Mouse (Mus musculus) kidney, adult 2 months (tissue): Measurements from ENCODE around the gene Ccdc81. TPM values are rescaled to one million over a fixed set of nuclear protein-coding genes. Genes with fewer than 3 reads are reported as not detected.

Source experiments
- DNase-seq: peaks from one replicate; pipeline ENCODE4 v3.0.0; 2021
- H3K27ac ChIP-seq: fragments of 200-500 bp; 2 replicates; pipeline ENCODE4 v1.5.1; 2012; ENCODE audit warnings: low read depth, low read length, control low read depth, inconsistent platforms; ENCODE audit not compliant: insufficient read depth
- H3K27me3 ChIP-seq: fragments of 200-500 bp; replicated peaks from 2 replicates; pipeline ENCODE4 v1.6.1; 2012; ENCODE audit warnings: mild to moderate bottlenecking, moderate library complexity, low read length, inconsistent platforms; ENCODE audit not compliant: control insufficient read depth, insufficient read depth
- H3K36me3 ChIP-seq: fragments of 200-500 bp; 2 replicates; pipeline ENCODE4 v1.6.1; 2012; ENCODE audit warnings: mild to moderate bottlenecking, moderate library complexity, low read length, inconsistent platforms; ENCODE audit not compliant: control insufficient read depth, insufficient read depth
- H3K4me1 ChIP-seq: fragments of 200-500 bp; 2 replicates; pipeline ENCODE4 v1.6.1; 2011; ENCODE audit warnings: low read length; ENCODE audit not compliant: control insufficient read depth, insufficient read depth
- H3K4me3 ChIP-seq: fragments of 200-500 bp; 2 replicates; pipeline ENCODE4 v1.5.1; 2011; ENCODE audit warnings: mild to moderate bottlenecking, low read depth, low read length, control low read depth; ENCODE audit not compliant: insufficient read depth
- CTCF ChIP-seq: fragments of 200-500 bp; conservative IDR thresholded peaks from 2 replicates; pipeline ENCODE4 v1.5.1; 2011; ENCODE audit warnings: low read depth, mild to moderate bottlenecking, control low read depth, low read length, moderate library complexity, mixed read lengths; ENCODE audit not compliant: insufficient read depth, insufficient read length
- POLR2A ChIP-seq: fragments of 200-500 bp; IDR thresholded peaks from one replicate; pipeline ENCODE4 v1.6.1; 2011; ENCODE audit warnings: low read depth, low read length, control low read depth
- WGBS: fragments of 180-500 bp; shearing (Covaris S2); methylation state at CpG from one replicate; pipeline ENCODE4 v1.1.7; 2018; 5-methylcytosine and 5-hydroxymethylcytosine counted together
- polyA plus RNA-seq: library from polyadenylated mRNA; depleted of rRNA; stranded (reverse); fragments of >200 nt; gene quantifications from 2 replicates; pipeline ENCODE4 v1.2.3, GENCODE M21; 2012; rRNA removed

Gene Ccdc81
- polyA plus RNA-seq, 1 experiment = not detected

- 69% methylated on average over 8 of the region's 8 CpGs for WGBS
- no peaks in the 10 kb centered on the region for H3K27me3 ChIP-seq
- H3K27ac ChIP-seq = no peak overlapping the region
- no peak overlapping the region for H3K4me3 ChIP-seq
- TF ChIP-seq POLR2A (no peak), CTCF (no peak)
- no peaks in the 10 kb centered on the region; the same call in 1 of the 2 replicates for H3K4me1 ChIP-seq
- DNase-seq = no peak
- no peaks in the 10 kb centered on the region for H3K36me3 ChIP-seq
Measured at GRCm38 (mm10) chr7:89833521-89833920, 69.9 kb downstream of the Ccdc81 start.

GRCm38 (mm10) chr7:89829201-89829600, 74.2 kb downstream of the Ccdc81 start:
- peak; percentile 31 for DNase-seq
- no peak overlapping the region for H3K27ac ChIP-seq
- H3K27me3 ChIP-seq = no peaks in the 10 kb centered on the region
- H3K4me1 ChIP-seq = no peaks in the 10 kb centered on the region; the same call in 1 of the 2 replicates
- H3K4me3 ChIP-seq = no peak overlapping the region
- TF ChIP-seq CTCF (no peak; the same call in 1 of the 2 replicates), POLR2A (no peak)
- 53% methylated on average over 7 of the region's 7 CpGs for WGBS
- no peaks in the 10 kb centered on the region for H3K36me3 ChIP-seq

- TF ChIP-seq CTCF (no peak), POLR2A (no peak)
- WGBS = 88% methylated on average over 4 of the region's 4 CpGs
Measured at GRCm38 (mm10) chr7:89828436-89829065, 74.9 kb downstream of the Ccdc81 start.

More at GRCm38 (mm10) chr7:89828436-89829065, 74.9 kb downstream of the Ccdc81 start:
- Histone ChIP-seq H3K36me3 (no peaks in the 10 kb centered on the region), H3K27me3 (no peaks in the 10 kb centered on the region), H3K27ac (no peak overlapping the region), H3K4me3 (no peak overlapping the region), H3K4me1 (no peaks in the 10 kb centered on the region; the same call in 1 of the 2 replicates)
- no peak for DNase-seq

Other genes starting within 250 kb of the Ccdc81 start
- 69.4 and 84.3 TPM in 2 replicates for gene Hikeshi, start 37.6 kb upstream of the Ccdc81 start, polyA plus RNA-seq
- gene Eed, start 77.4 kb upstream of the Ccdc81 start, polyA plus RNA-seq = 11.2 and 14.8 TPM in 2 replicates
- gene Picalm, start 226.6 kb upstream of the Ccdc81 start, polyA plus RNA-seq = 89.4 and 99.3 TPM in 2 replicates